Mouse (Mus musculus) layer of hippocampus, postnatal 10 days (tissue): ENCODE measurements around the gene Kif21a. TPM values are rescaled to one million over a fixed set of nuclear protein-coding genes. Genes with fewer than 3 reads are reported as not detected.

Experiments used
- DNase-seq, 2 experiments: peaks; one replicate each; pipeline ENCODE4 v3.0.0; 2021; ENCODE audit warnings: low spot score in 2 of 2
- total RNA-seq, 2 experiments: library from RNA; stranded (reverse); gene quantifications; 2 replicates each; pipeline ENCODE4 v1.2.3; 2021

Kif21a gene
- total RNA-seq, 2 experiments from 2014 or later: 74.5 to 75.6 TPM

DNA sequence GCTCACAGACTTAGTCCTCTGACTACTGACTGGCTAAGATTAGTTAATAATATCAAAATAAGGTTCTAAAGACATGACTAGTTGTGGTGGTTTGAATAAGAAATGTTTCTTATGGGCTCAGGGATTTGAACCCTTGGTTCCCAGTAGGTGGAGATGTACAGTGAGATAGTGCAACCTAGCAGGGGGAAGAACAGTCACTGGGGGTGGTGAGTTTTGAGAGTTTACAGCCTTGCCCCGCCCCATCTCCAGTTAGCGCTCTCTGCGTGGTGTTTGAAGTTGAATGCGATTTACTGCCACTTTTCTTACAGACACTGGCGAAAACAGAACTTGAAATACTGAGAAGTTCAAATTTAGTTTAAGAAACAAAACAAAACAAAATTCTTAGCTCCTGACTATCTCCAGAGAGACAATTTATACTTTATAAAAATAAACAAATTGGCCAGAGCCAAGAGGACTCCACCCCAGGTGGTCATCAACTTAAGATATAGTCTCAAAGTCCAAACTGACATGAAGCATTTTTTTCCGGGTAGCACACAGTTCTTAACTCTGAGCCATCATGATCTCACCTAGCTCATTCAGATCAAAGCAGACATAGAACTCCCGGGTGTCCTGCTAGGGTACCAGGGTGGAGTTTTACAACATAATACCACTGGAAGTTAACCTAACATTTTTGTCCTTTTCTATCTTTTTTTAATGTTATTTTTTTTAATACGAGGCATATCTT is 88.8 kb downstream of the Kif21a start:
- DNase-seq: no peak

DNA sequence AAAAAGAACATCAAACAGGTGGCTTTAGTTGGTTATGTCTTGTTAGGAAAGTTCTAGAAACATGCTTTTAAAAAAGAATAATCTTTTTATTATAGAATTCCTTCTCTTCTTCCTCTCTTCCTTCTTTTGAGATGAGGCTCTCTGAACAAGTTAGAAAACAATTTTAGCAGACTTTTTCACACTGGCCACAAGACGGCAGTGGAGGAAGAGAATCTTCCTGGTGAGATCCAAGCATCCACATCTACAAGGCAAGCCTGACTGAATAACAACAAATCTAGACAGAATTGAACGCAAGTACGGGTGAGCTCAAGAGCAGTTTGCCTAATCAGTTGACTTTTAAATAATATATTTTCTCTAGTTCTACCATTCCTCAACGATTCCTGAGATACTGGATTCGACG is 98.4 kb downstream of the Kif21a start:
- no peak for DNase-seq

DNA sequence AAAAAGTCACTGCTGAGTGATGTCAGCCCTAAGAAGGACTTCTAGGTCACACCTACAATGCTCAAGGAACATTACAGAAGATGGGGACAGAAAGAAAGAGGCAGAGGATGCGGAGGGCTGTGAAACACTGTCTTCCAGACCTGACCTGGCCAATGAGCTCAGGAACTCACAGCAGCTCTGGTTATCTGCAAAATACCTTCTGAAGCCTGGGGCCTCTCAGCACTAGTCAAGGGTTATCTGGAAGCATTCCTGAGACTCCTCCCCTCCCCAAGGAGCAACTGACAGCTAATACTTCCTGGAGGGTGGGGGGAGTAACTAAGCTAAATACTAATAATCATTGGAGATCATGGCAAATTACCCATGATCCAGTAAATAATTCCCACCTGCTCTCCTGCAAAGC is 111.3 kb downstream of the Kif21a start:
- DNase-seq: no peak

DNA sequence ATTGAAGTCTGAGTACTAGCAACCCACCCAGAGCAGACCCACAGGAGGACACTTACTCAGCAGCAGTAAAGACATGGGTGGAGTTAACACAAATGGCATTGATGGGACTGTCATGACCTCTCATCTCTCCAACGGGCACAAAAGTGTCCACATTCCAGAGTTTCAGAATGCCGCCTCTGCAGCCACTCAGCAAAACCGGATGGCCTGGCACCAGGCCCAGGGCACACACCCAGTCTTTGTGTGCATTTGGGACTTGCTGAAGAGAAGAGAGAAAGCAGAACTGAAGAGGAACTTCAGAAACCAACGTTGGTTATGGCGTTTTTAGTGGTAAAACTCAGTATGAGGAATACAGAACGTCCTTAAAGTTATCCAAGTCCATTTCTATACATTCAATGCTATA is 114.2 kb downstream of the Kif21a start:
- DNase-seq: no peak

DNA sequence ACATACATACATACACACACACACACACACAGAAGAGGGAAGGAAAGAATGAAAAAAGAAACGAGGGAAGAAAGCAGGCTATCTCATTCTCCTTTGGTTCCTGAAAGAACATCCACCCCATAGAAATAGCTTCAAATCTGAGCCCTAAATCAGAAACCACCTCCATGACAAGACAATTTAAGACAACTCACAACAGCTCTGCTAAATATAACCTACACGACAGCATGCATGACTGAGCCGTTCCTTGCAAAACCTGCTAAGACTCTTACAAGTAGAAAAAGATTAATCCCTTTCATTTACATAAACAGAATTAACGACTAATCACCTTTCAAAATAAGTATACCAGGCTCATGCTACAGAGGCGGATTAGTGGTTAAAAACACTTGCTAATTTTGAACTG is 118.3 kb downstream of the Kif21a start:
- DNase-seq: no peak

DNA sequence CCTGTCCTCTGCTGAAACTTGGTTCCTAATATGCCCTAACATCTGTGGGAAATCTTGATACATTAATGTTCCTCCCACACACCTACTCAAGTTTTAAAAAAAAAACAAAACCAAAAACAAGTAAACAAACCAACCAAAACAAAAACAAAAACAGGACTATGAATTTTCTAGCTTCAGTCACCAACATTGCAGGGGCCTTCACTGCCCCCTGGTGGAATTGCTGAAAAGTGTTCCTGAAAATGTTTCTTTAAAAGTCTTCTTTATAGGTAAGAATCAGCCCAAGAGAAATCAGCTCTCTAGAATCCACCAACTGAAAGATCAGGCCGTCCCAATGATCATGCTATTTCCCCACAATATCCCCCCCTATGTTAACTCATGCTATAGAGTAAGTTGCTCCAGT is 120.7 kb downstream of the Kif21a start:
- DNase-seq: peak; percentile 43 to 48

DNA sequence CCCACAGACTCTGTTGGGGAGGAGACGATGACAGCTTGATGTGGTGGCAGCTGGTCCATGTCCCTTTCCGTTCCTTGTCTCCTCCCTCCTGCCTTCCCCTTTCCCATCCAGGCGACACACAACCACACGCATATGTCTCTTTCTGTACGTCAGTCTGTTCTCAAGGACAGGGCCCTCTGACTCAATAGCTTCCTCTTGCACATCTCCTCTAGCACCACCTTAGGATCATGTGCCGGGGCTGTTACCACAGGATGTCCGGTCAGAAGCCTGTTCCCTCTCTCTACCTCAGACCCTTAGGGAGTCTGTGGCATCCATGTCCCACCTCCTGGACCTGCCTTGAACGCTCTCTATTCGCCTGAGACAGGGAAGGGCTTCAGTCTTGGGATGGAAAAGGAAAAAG is 153.3 kb downstream of the Kif21a start:
- DNase-seq: no peak

DNA sequence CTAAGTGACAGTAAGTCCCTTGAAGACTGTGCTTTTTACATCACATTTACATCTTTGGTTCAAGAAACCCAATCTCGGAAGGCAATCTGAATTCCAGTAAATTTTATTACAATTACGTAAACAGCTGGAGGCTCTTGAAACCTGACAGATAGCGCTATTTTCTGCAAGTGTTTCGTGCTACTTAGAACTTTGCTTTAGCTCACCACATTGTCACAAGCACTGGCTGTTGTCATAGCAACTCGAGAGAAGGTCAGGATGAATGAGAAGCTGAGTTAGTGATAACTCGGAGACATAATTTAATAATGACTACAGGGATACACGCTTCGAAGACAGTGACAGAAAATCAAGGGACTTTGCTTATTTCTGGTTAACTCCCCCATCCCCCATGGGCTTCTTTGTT is 162.3 kb downstream of the Kif21a start:
- no peak for DNase-seq

Other genes starting within 250 kb of the Kif21a start
- gene Abcd2, start 141.9 kb upstream of the Kif21a start, total RNA-seq: 10 to 100 TPM; 17.5 to 19.7 TPM
- under 1 TPM in 1 of 2 experiments, not detected in 1; 0.30 TPM for gene CN725425, start 149.5 kb upstream of the Kif21a start, total RNA-seq